Mouse (Mus musculus): ENCODE measurements around the gene Lamtor2.

The Lamtor2 gene

DNA sequence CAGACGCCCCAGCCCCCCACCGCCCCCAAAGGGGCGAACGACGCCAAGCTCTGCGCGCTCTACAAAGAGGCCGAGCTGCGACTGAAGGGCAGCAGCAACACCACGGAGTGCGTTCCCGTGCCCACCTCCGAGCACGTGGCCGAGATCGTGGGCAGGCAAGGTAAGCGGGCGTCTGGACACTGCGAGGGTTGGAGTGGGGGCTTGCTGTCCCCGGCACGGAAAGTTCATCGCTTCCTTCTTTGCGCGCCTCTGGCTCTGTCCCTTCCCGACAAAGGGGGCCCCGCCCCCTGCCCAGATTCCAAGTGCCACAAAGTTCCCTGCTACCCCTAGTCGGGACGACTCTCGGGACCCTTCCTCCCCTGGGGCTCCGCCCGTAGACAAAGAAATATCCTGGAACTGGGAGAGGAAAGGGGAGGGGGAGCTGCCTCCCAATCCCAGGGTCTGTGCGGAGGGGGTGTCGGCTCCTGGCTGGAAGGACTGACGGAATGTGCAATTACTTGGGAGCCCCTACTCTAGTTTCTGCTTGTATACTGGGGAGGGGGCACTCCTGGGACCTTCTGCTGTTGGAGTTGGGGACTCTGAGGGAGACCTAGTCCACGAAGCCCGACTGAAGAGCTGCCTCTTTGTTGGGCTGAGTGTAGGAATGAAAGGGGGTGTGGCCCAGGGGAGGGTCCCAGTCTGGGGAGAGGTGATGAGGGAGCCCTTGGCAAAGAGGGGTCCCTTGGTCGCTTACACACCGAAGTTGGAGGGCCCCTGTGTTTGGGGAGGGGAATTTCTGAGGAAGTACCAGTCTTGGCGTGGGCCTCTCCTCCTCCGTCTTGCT, 20.0 kb downstream of the Lamtor2 start:
- in situ Hi-C loops (cut with MboI; ENCODE audit: low pct_unique_long_range_greater_than_20kb in 1 of 2, low sequenced_read_pairs in 2 of 2, unreplicated experiment in 1 of 2), result no loop called here

GRCm38 (mm10) chr3:88532299-88532674, 20.6 kb downstream of the Lamtor2 start, which contains the start of gene Mex3a:
Mex3a (plus strand) TSS chr3:88532395.
- in situ Hi-C loops (cut with MboI; ENCODE audit: low pct_unique_long_range_greater_than_20kb in 1 of 2, low sequenced_read_pairs in 2 of 2, unreplicated experiment in 1 of 2), result no loop called here

DNA sequence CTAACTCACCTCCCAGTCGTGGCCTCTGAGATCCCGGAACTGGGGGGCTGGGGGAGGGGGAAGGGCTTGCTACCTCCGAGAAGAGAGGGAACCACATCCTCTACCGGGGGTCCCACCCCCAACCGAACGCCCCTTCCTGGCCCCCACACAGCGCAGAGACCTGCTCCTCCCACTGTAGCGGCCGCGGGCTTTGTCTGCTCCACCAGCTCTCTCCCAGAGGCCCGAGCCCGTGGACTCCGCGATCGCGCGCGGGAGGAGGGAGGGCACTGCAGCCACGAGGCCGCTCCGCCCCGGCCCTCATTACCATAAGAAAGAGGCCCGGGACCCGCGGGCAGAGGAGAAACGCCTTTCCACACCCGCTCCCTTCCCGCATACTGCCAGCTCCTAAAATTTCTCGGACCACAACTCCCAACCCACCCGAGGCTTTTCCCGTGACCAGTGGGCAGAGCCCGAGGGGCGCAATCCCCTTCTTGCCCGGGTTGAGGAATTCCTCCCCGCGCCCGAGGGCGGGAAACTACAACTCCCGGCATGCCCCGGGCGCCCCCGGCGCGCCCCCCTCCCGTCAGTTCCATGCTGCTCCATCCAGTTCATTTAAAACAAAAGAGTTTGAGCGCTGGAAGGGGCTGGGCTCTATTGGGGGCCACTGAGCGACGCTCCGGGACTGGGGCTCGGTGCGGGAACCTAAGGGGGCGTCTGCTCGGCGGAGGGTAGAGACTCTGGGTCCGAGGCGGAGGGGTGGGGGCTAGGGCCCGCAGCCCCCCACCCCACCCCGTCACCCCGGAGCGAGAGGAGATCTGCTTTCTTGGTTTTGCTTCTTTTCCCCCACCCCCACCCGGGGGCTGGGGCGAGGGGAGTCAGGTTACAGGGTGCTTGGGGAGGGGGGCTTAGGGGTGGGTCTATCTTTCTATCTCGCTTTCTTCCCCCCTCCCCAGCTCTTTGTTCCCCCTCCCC, 21.3 kb downstream of the Lamtor2 start:
- in situ Hi-C loops (cut with MboI; ENCODE audit: low pct_unique_long_range_greater_than_20kb in 1 of 2, low sequenced_read_pairs in 2 of 2, unreplicated experiment in 1 of 2), result no loop called here

GRCm38 (mm10) chr3:88530082-88530864, 22.6 kb downstream of the Lamtor2 start:
- in situ Hi-C loops (cut with MboI; ENCODE audit: low pct_unique_long_range_greater_than_20kb in 1 of 2, low sequenced_read_pairs in 2 of 2, unreplicated experiment in 1 of 2), result no loop called here

DNA sequence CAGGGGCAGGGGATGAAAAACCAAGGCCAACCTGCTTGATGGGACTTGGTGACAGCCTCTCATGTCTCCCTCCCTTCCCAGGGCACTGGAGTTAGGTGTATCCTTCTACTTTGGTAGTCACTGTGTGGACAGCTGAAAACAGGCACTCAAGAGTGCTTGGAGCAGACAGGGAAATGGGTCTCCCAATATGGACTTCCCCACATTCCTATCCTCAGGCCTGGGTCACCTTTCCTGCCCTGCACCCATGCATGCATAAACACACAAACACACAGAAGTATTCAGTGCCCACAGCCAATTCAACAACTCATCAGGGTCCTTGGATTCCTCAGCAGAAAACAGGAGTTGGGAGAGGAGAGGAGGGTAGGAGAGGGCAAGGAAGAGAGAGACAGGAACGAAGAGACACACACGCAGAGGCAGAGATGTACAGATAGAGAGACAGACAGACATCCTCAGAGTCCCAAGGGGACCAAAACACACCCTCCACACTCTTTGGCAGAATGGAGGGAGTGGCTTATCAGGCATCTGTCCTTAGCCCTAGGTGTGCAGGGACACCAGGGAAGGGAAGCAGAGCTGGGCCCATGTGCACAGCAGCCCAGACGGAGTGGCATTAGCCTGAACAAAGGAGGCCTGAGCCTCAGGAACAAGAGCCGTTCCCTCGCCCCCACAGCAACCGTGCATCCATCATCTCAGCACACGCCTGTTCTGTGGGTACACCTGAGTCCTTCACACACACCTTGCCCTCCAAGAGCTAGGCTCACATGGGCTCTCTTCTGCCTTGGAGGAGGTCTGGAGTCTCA, 23.5 kb downstream of the Lamtor2 start:
- in situ Hi-C loops (cut with MboI; ENCODE audit: low pct_unique_long_range_greater_than_20kb in 1 of 2, low sequenced_read_pairs in 2 of 2, unreplicated experiment in 1 of 2), result loop anchor here (10.0 kb wide), 1 partner anchor 125 kb away; no protein-coding TSS in a partner anchor

DNA sequence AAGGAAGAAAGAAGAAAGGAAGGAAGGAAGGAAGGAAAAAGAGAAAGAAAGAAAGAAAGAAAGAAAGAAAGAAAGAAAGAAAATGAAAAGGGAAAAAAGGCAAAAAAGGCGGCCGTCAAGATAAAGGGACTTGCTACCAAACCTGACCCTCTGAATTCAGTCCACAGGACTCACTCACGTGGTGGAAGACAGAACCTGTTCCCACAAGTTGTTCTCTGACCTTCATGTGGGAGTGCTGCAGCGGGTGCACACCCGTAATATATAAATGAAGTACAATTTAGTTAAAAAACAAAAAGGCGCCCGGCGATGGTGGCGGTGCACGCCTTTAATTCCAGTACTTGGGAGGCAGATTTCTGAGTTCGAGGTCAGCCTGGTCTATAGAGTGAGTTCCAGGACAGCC, 24.2 kb downstream of the Lamtor2 start:
- in situ Hi-C loops (cut with MboI; ENCODE audit: low pct_unique_long_range_greater_than_20kb in 1 of 2, low sequenced_read_pairs in 2 of 2, unreplicated experiment in 1 of 2), result loop anchor here (10.0 kb wide), 1 partner anchor 124 kb away; no protein-coding TSS in a partner anchor

- in situ Hi-C loops (cut with MboI; ENCODE audit: low pct_unique_long_range_greater_than_20kb in 1 of 2, low sequenced_read_pairs in 2 of 2, unreplicated experiment in 1 of 2), result loop anchor here (10.0 kb wide), 1 partner anchor 123 kb away; no protein-coding TSS in a partner anchor
These were observed 25.3 kb downstream of the Lamtor2 start for GRCm38 (mm10) chr3:88527565-88527964.

DNA sequence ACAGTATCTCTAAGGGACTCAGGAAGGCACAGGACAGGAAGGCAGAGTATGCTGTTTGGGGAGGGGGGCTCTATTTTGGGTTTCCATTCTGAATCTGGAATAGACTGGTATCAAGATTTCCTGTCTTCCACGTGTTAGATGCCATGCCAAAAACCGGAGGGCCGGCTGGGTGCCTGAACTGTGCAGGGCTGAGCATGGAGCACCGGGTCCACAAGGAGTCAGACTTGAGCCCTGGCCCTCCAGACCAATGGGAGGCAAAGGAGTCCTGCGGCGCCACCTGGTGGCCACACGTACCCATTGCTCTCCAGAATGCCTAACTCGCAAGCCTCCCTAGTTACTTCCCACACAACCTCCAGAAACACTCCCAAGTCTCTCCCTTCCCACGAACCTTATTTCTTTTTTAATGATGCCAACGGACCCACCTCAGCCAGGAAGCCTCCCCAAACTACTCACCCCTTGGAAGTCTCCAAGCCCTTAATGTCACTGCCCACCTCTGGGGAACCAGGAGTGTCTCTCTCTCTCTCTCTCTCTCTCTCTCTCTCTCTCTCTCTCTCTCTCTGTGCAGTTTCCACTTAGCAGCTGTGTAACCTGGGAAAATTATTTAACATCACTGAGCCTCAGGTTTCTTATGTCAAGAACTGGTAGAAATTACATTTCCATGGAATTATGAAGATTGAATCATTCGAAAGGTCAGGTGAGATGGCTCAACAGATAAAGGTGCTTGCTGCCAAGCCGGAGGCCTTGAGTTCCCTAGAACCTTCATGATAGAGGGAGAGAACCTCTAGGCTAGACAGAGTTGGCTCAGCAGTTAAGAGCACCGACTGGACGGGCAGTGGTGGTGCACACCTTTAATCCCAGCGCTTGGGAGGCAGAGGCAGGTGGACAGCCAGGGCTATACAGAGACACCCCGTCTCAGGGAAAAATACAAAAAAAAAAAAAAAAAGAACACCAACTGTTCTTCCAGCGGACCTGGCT, 26.4 kb downstream of the Lamtor2 start:
- in situ Hi-C loops (cut with MboI; ENCODE audit: low pct_unique_long_range_greater_than_20kb in 1 of 2, low sequenced_read_pairs in 2 of 2, unreplicated experiment in 1 of 2), result loop anchor here (10.0 kb wide), 1 partner anchor 122 kb away; no protein-coding TSS in a partner anchor

DNA sequence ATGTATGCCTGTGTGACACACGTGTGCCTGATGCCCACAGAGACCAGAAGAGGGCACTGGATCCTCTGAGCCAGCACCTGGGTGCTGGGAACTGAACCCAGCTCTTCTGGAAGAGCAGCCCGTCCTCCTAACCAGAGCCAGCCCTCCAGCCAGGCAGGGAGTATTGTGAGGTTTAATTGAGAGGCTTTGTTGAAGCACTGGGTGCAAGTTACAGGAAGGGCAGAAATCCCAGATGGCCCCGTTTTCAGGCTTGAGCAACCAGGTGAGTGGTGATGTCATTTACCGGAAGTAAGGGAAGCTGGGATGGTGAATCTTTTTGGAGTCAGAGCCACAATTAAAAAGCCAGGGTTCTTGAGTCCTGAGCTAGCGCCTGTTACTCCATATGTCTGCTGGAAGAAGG, 27.9 kb downstream of the Lamtor2 start:
- in situ Hi-C loops (cut with MboI; ENCODE audit: low pct_unique_long_range_greater_than_20kb in 1 of 2, low sequenced_read_pairs in 2 of 2, unreplicated experiment in 1 of 2), result loop anchor here (10.0 kb wide), 1 partner anchor 120 kb away; no protein-coding TSS in a partner anchor

DNA sequence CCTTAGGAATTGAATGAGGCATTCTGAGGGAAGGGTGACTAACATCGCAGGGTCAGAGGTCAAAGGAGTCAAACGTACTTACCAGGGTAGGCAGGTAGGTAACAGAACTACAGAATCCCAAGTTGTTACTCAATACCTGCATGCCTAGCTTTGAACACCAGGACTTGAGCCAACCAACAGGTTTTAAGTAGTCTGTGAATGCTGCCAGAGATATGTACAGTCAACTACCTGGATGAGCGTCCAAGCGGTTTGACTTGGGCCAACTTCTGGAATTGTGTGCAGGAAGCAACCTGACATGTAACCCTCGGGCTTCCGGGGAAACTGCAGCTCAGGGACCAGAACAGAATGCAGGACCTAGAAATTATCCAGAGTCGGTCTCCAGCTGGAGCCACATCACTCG, 29.8 kb downstream of the Lamtor2 start:
- in situ Hi-C loops (cut with MboI; ENCODE audit: low pct_unique_long_range_greater_than_20kb in 1 of 2, low sequenced_read_pairs in 2 of 2, unreplicated experiment in 1 of 2), result loop anchor here (5.0 to 10.0 kb wide), 2 partner anchors 41 to 118 kb away; no protein-coding TSS in a partner anchor

DNA sequence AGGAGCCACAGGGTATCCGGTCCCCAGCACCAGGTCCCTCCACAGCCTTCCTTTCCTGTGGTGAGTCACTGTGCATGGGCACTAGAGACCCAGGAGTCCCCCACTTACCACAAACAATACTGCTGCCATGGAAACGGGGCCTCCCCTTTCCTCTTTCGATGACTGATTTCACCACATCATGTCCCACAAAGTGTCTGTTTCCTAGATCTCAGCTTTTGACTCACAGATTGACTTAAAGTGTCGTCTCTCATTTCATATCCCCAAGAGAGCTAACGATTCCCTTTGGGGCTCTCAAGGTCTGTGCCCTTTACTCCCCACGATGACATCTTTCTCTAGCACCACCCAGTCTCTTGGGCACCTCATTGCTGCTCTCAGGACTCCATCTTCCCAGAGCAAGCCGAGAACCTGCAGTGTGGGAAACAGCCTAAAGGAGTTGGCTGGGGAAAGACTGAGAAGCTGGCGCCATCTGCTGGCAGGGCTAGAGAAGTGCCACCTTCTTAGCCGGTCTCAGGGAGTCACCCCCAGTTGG, 31.0 kb downstream of the Lamtor2 start:
- in situ Hi-C loops (cut with MboI; ENCODE audit: low pct_unique_long_range_greater_than_20kb in 1 of 2, low sequenced_read_pairs in 2 of 2, unreplicated experiment in 1 of 2), result loop anchor here (5.0 to 10.0 kb wide), 2 partner anchors 40 to 117 kb away; no protein-coding TSS in a partner anchor

DNA sequence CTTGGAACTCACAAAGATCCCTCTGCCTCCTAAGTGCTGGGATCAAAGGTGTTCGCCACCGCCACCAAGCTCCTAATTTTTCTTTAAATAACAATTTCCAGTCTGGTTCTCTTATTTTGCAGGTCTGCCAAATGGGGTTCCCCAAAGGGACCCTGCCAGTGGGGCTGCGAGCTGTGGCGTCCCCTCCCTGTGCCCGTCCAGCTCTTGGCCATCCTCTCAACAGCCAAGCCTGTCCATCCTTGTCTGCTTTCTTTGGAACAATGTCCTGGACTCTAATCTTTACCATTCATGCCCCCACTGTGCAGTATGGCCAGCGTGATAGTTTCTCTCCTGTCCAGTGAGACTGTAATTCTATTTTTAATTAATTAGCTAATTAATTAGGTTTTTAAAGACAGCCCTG, 31.7 kb downstream of the Lamtor2 start:
- in situ Hi-C loops (cut with MboI; ENCODE audit: low pct_unique_long_range_greater_than_20kb in 1 of 2, low sequenced_read_pairs in 2 of 2, unreplicated experiment in 1 of 2), result loop anchor here (5.0 to 10.0 kb wide), 2 partner anchors 39 to 116 kb away; no protein-coding TSS in a partner anchor

DNA sequence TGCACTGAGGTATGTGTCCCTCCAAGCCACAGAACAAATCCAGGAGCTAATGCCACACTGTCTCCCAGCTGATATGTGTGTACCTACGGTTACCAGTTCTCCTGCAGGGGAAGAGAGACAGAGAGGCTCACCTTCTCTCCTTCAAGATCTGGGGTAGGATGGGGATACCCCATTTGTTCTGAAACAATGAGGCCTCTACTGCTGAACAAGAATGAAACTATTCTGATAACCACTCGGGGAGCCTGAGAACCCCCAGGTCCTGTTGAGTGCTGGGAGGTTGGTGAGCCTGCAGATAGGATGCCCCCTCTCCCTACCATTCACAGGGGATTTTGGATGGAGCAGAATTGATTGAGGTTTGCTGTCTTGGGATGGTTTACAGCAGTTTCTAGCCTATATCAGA, 32.8 kb downstream of the Lamtor2 start:
- in situ Hi-C loops (cut with MboI; ENCODE audit: low pct_unique_long_range_greater_than_20kb in 1 of 2, low sequenced_read_pairs in 2 of 2, unreplicated experiment in 1 of 2), result loop anchor here (5.0 to 10.0 kb wide), 2 partner anchors 38 to 115 kb away; no protein-coding TSS in a partner anchor

- in situ Hi-C loops (cut with MboI; ENCODE audit: low pct_unique_long_range_greater_than_20kb in 1 of 2, low sequenced_read_pairs in 2 of 2, unreplicated experiment in 1 of 2), result no loop called here
These were observed 34.5 kb downstream of the Lamtor2 start for GRCm38 (mm10) chr3:88518411-88518810.

GRCm38 (mm10) chr3:88516407-88516806, 36.5 kb downstream of the Lamtor2 start:
- in situ Hi-C loops (cut with MboI; ENCODE audit: low pct_unique_long_range_greater_than_20kb in 1 of 2, low sequenced_read_pairs in 2 of 2, unreplicated experiment in 1 of 2), result no loop called here

GRCm38 (mm10) chr3:88515095-88515386, 37.8 kb downstream of the Lamtor2 start:
- in situ Hi-C loops (cut with MboI; ENCODE audit: low pct_unique_long_range_greater_than_20kb in 1 of 2, low sequenced_read_pairs in 2 of 2, unreplicated experiment in 1 of 2), result no loop called here

All from mouse embryonic stem cell (cell line).